Mouse (Mus musculus): ENCODE data around the gene Hdgfl2. TPM values are rescaled to one million over a fixed set of nuclear protein-coding genes. Genes with fewer than 3 reads are reported as not detected.

The Hdgfl2 gene
- 31.1 and 37.6 TPM in 2 replicates for total RNA-seq (2014; fragmentation: Nextera tagmentation)
- total RNA-seq (2017), result 73.3 and 76.0 TPM in 2 replicates
- polyA plus RNA-seq (2012), result 174 and 201 TPM in 2 replicates

GRCm38 (mm10) chr17:56078880-56079795, at the start of gene Hdgfl2:
TSS of gene Hdgfl2 (plus strand) at chr17:56079634.
- no peaks in the 10 kb centered on the region for H3K9me3 ChIP-seq (replicated peaks)
- no peaks in the 10 kb centered on the region for H3K27me3 ChIP-seq (ENCODE audit: insufficient read depth, low read length)
- peak within 1 kb of the TSS; percentile 80 for H3K4me3 ChIP-seq (ENCODE audit: low read depth, low read length)
- DNase-seq (ENCODE audit: low spot score) (peak; percentile 94), ATAC-seq (ENCODE audit: extremely low read depth, insufficient number of reproducible peaks, low FRiP score, poor library complexity, severe bottlenecking) (peak; percentile 83)
- no peak for TF ChIP-seq TAL1 (conservative IDR thresholded peaks at IDR 0.05; ENCODE audit: low read depth, low read length)
- TF ChIP-seq POLR2AphosphoS5 (IDR thresholded peaks at IDR 0.05; ENCODE audit: insufficient replicate concordance, low read depth, low read length), result no peak
- no peak for TF ChIP-seq CTCF (IDR thresholded peaks at IDR 0.05; ENCODE audit: low read depth, low read length)
- H3K36me3 ChIP-seq (replicated peaks), result peaks cover 33% of the 10 kb centered on the region
- H3K4me1 ChIP-seq (ENCODE audit: insufficient read depth, low read depth, low read length), result peaks cover 55% of the 10 kb centered on the region

DNA sequence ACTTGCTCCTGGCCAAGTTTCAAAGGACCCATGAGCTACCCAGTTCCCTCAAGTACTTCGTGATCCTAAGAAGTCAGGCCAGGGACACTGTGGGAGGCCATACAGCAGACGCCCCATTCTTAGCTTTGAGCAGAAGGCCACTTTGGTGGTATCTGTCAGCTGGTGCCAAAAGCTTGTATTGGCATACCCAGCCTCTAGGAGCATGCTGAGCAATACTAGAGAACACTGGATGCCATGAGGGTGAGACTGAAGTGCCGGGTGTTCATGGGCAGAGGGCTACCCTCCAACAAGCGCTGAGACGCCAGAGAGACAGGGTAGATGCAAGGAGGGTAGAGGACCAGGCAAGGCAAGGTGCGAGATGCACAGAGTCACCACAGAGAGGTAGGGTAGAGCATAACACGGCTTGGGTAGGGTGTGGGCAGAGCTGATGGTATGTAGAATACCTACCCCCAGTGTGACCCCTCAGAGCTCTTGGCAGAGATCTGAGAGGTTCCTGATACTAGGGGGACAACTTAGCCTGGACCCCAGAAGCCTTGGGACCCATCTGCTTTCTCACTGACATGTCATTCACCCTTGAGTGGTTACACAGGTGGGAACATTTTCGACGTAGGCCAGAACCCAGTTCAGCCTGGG, 49.1 kb upstream of the Hdgfl2 start:
- Histone ChIP-seq H3K4me1 (ENCODE audit: insufficient read depth, low read depth, low read length) (peaks cover 75% of the 10 kb centered on the region), H3K4me3 (ENCODE audit: low read depth, low read length) (peak overlapping the region; percentile 10; the same call in 1 of the 2 replicates), H3K27me3 (ENCODE audit: insufficient read depth, low read length) (no peaks in the 10 kb centered on the region), H3K9me3 (replicated peaks) (no peaks in the 10 kb centered on the region), H3K36me3 (replicated peaks) (peaks cover 96% of the 10 kb centered on the region)
- TF ChIP-seq TAL1 (conservative IDR thresholded peaks at IDR 0.05; ENCODE audit: low read depth, low read length), result no peak
- TF ChIP-seq CTCF (IDR thresholded peaks at IDR 0.05; ENCODE audit: low read depth, low read length), result no peak
- no peak for TF ChIP-seq POLR2AphosphoS5 (IDR thresholded peaks at IDR 0.05; ENCODE audit: insufficient replicate concordance, low read depth, low read length)
- no peak for TF ChIP-seq GATA2 (IDR thresholded peaks at IDR 0.05; ENCODE audit: borderline replicate concordance, low read depth, low read length)
- TF ChIP-seq GATA1 (IDR thresholded peaks at IDR 0.05; ENCODE audit: borderline replicate concordance, low read length), result no peak
- ATAC-seq (ENCODE audit: extremely low read depth, insufficient number of reproducible peaks, low FRiP score, poor library complexity, severe bottlenecking) (no peak), DNase-seq (ENCODE audit: low spot score) (no peak)

- Histone ChIP-seq H3K4me3 (ENCODE audit: low read depth, low read length) (peak overlapping the region; percentile 10; the same call in 1 of the 2 replicates), H3K36me3 (replicated peaks) (peaks cover 91% of the 10 kb centered on the region), H3K27me3 (ENCODE audit: insufficient read depth, low read length) (no peaks in the 10 kb centered on the region), H3K9me3 (replicated peaks) (no peaks in the 10 kb centered on the region), H3K4me1 (ENCODE audit: insufficient read depth, low read depth, low read length) (peaks cover 74% of the 10 kb centered on the region)
- TF ChIP-seq CTCF (IDR thresholded peaks at IDR 0.05; ENCODE audit: low read depth, low read length) (no peak), GATA2 (IDR thresholded peaks at IDR 0.05; ENCODE audit: borderline replicate concordance, low read depth, low read length) (no peak), TAL1 (conservative IDR thresholded peaks at IDR 0.05; ENCODE audit: low read depth, low read length) (peak; percentile 44), POLR2AphosphoS5 (IDR thresholded peaks at IDR 0.05; ENCODE audit: insufficient replicate concordance, low read depth, low read length) (no peak), GATA1 (IDR thresholded peaks at IDR 0.05; ENCODE audit: borderline replicate concordance, low read length) (no peak)
- ATAC-seq (ENCODE audit: extremely low read depth, insufficient number of reproducible peaks, low FRiP score, poor library complexity, severe bottlenecking), result peak; percentile 88
- peak; percentile 79 for DNase-seq (ENCODE audit: low spot score)
Observed at GRCm38 (mm10) chr17:56030919-56031318, 48.5 kb upstream of the Hdgfl2 start.

DNA sequence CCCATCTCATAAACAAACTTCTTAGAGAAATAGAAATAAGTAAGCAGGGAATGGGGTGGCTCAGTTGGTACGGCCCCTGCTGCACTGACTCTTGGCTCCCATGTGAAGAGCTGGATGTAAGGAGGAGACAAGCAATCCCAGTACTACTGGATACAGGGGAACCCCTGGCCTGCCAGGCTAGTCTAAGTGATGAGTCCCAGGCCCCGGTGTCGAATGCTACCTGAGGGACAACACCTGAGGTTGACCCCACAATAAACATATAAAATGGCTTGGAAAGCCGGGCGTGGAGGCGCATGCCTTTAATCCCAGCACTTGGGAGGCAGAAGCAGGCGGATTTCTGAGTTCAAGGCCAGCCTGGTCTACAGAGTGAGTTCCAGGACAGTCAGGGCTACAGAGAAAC, 48.0 kb upstream of the Hdgfl2 start:
- Histone ChIP-seq H3K27me3 (ENCODE audit: insufficient read depth, low read length) (no peaks in the 10 kb centered on the region), H3K36me3 (replicated peaks) (peaks cover 86% of the 10 kb centered on the region), H3K9me3 (replicated peaks) (no peaks in the 10 kb centered on the region), H3K4me3 (ENCODE audit: low read depth, low read length) (no peak overlapping the region; the same call in 1 of the 2 replicates), H3K4me1 (ENCODE audit: insufficient read depth, low read depth, low read length) (peaks cover 69% of the 10 kb centered on the region)
- DNase-seq (ENCODE audit: low spot score) (no peak), ATAC-seq (ENCODE audit: extremely low read depth, insufficient number of reproducible peaks, low FRiP score, poor library complexity, severe bottlenecking) (no peak)
- TF ChIP-seq GATA1 (IDR thresholded peaks at IDR 0.05; ENCODE audit: borderline replicate concordance, low read length) (no peak), TAL1 (conservative IDR thresholded peaks at IDR 0.05; ENCODE audit: low read depth, low read length) (no peak), GATA2 (IDR thresholded peaks at IDR 0.05; ENCODE audit: borderline replicate concordance, low read depth, low read length) (no peak), CTCF (IDR thresholded peaks at IDR 0.05; ENCODE audit: low read depth, low read length) (no peak), POLR2AphosphoS5 (IDR thresholded peaks at IDR 0.05; ENCODE audit: insufficient replicate concordance, low read depth, low read length) (no peak)

GRCm38 (mm10) chr17:56032127-56032733, 47.2 kb upstream of the Hdgfl2 start:
- TF ChIP-seq CTCF (IDR thresholded peaks at IDR 0.05; ENCODE audit: low read depth, low read length) (no peak), TAL1 (conservative IDR thresholded peaks at IDR 0.05; ENCODE audit: low read depth, low read length) (no peak), GATA2 (IDR thresholded peaks at IDR 0.05; ENCODE audit: borderline replicate concordance, low read depth, low read length) (no peak), GATA1 (IDR thresholded peaks at IDR 0.05; ENCODE audit: borderline replicate concordance, low read length) (no peak), POLR2AphosphoS5 (IDR thresholded peaks at IDR 0.05; ENCODE audit: insufficient replicate concordance, low read depth, low read length) (no peak)
- DNase-seq (ENCODE audit: low spot score), result no peak
- no peak overlapping the region; the same call in 1 of the 2 replicates for H3K4me3 ChIP-seq (ENCODE audit: low read depth, low read length)
- no peaks in the 10 kb centered on the region for H3K9me3 ChIP-seq (replicated peaks)
- peaks cover 78% of the 10 kb centered on the region for H3K36me3 ChIP-seq (replicated peaks)
- no peak for ATAC-seq (ENCODE audit: extremely low read depth, insufficient number of reproducible peaks, low FRiP score, poor library complexity, severe bottlenecking)
- H3K27me3 ChIP-seq (ENCODE audit: insufficient read depth, low read length), result no peaks in the 10 kb centered on the region
- H3K4me1 ChIP-seq (ENCODE audit: insufficient read depth, low read depth, low read length), result peaks cover 68% of the 10 kb centered on the region

Data from G1E (cell line).